Mouse (Mus musculus) right cerebral cortex, postnatal 14 days (tissue): ENCODE results near the gene Pnkd.

Experiments used
- DNase-seq: peaks from one replicate; pipeline ENCODE4 v3.0.0; 2022

Pnkd gene

DNA sequence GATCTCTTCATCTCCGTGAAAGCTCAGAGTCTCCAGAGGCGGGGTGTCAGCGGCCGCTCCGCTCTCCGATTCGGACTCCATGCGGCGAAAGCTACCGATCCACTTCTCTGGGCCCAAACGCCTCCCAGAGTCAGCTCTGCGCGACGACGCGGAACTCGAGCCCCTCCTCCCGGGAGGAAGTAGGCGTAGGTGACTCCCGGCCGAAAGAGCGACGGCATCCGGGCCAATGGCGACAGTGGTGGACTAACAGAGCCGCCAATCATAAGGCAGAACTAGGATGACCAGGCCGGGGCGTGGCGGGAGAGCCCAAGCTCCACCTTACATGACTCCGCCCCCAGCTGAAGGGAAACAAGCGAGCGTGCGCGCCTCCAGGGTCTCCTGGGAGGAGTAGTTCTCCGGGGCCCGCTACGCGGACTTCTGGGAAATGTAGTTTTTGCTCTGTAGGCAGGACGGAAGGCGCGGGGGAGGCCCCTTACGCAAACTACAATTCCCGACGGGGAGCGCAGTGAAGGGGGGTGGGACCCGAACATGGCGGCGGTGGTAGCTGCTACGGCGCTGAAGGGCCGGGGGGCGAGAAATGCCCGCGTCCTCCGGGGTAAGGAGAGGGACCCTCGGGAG is at the start of gene Pnkd, which contains the start of gene Aamp:
TSS of gene Pnkd (plus strand) at position 388 of the 618 bp plus-strand sequence.
TSS of gene Aamp (minus strand) at position 196 of the 618 bp plus-strand sequence.
- peak; percentile 99 for DNase-seq

DNA sequence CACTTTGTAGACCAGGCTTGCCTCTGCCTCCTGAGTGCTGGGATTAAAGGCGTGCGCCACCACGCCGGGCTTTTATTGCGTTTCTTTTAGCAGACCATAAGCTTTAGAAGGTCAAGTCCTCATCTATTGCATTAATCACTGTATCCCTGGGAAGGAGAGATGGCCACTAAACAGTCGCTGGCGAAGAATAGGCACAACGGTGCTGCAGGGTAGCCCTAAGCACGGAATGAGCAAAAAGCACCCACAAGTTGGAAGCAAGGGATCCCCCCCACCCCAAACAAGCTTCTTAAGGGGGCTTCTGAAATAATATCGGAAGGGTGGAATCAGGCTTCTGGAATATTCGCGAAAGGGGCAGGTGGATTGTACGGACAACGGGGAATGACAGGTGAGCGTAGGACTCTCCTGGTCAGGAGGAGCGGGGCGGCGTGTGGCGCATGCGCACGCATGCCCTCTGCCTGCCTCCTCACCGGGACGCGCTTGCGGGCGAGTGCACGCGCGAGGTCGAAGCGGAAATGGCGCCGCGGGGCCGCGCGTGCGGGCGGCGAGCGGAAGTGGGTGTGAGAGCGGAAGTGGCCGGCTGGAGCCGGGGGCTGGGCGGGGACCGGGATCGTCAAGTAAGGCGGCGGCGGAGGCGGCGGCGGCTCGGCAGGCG is 48.7 kb upstream of the Pnkd start, which contains the start of gene Arpc2:
TSS of gene Arpc2 (plus strand) at position 147 of the 652 bp plus-strand sequence.
- DNase-seq: peak; percentile 96

DNA sequence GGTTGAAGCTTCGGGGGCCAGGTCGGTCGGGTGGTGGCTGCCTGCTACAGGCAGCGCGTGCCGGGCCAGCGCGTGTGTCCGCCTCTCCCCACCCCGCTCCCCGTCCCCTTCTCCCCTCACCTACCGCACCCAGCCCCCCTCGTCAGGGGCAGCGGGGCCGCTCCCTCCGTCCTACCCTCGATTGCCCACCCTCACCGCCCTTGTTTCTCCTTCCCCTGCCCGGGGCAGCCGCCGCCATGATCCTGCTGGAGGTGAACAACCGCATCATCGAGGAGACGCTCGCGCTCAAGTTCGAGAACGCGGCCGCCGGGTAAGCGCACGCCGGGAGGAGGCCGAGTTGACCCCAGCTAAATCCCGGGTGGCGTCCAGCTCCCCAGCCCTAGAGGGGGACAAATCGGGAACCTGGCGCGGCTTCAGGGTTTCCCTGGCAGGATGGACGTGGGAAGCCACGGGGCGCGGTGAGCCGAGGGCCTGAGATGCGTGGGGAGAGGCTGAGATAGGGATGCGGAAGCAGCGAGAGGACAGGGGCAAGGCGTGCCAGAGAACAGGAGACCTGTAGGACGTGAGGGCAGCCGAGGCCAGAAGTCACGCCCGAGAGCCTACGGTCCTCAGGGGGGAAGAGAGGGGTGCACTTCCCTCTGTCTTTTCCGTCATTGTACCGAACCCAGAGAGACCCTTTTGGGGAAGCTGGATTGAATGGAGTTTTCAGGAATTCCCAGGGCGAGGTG is 48.0 kb upstream of the Pnkd start:
- no peak for DNase-seq

DNA sequence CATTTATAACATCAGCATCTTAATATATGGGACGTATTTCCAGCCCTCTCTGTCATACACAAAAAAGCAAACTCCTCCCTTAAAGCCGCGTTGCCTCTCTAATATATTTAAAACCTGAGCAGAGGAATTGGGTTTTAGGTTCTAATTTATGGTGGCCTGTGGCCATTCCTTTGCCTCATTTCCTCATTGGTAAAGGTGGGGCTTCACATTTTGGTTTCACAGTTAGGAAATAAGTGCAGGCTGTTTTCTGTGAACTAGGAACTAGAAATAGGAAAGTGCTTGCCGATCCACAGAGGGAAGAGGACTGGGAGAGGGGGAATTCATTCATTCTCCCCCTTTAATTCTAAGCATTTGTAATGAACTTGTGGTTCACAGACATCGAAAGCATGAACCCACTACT is 47.1 kb upstream of the Pnkd start:
- DNase-seq: no peak

DNA sequence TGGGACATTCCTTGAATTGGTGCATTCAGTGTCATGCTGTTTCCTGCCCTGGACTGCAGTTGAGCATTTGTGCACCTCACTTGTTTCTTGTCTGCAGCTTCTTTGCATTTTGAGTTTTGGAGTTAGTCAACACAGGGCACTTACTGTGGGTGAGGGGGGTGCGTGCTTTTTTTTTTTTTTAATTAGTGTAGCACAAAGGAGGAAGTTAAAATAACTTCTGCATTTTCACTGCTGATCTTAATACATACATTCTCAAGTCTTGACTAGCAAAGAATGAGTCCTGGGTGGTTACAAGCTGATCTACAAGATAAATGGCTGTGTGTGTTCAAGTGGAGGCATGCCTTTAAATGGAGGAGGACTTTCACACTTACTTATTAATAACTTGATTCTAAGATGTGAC is 46.6 kb upstream of the Pnkd start:
- DNase-seq: no peak

DNA sequence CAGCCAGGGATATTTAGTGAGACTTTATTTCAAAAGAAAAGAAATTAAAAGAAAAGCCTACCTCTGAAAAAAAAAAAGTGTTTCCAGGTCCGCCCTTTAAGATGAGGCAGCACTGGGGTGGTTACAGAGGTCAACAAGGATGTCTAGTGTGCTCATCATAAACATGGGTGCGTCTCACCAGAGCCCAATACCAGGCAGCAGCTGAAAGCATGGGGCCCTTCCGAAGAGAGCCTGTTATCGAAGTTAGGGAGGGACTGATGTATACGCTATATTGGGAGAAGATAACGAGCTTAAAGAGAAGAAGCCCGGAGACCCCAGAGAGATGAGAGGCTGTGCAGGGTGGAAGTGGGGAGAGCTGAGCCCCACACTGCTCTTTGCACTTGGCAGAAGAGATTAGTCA is 45.6 kb upstream of the Pnkd start:
- no peak for DNase-seq

DNA sequence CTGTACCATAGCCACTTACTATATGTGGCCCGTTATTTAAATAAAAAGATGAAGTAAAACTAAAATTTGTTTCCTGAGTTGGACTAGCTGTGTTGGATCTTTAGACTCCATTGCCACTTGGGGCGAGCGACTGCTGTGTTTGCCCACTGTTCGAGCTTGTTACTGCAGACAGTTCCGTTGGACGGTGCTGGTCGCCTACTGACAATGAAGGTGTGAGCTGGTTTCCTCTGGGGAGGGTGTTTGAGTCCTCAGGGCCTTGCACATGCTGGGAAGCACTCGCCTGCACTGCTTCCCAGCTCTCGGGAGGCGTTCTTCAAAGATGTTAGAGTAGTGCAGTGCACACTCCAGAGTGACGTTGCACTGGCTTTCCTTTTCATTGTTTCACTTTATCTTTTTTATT is 45.1 kb upstream of the Pnkd start:
- peak; percentile 21 for DNase-seq

DNA sequence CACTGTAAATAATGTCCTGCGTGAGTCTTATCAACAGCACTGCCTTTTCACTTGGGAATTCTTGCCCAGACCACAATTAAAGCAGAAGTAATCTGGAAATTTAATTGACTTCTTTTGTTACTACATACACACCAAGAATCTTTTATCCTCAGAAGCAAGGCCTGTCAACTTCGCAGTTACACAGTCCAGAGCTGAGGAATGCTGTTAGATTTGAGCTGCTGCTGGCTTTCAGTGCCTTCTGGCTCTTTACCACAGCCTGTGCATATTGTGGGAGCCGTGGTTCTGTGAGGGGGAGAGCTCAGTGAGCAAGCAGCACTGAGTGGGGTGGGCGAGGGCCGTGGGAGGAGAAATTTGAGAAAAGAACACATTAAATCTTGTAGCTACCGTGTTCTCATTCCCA is 44.4 kb upstream of the Pnkd start:
- peak; percentile 54 for DNase-seq

DNA sequence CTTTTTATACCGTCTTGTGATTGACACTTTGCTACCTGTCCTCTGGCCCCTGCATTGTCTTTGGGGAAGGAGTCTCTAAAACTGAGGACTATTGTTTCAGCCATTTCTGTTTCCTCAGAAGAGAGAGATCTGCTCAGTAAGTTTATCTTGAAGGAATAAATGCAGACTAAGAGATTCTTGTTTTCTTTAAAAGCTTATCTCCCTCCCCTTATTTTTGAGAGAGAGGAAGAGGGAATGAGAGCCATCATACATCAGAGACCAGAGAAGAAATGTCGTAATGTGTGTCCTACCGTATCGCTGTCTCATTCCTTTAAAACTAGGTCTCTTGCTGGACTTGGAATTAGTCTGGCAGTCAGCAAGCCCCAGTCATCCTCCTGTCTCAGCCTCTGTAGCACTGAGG is 43.9 kb upstream of the Pnkd start:
- DNase-seq: no peak

DNA sequence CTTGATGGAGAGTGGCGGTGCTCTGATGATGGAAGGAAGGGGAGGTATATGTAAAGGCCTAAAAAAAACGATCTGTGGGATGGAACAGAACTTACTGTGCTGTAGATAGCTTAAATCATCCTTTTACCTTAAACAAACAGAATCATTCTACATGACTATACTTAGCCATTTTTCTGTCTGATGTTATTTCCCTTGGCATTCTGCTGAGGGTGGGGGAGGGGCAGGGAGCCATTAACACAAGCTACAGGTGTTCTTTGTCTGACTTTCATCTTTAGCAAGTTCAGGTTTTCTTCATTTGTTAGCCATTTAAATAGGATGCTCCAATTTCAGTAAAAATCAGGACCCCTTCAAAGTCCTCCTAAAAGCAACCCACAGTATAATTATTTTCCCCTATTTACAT is 39.2 kb upstream of the Pnkd start:
- no peak for DNase-seq

DNA sequence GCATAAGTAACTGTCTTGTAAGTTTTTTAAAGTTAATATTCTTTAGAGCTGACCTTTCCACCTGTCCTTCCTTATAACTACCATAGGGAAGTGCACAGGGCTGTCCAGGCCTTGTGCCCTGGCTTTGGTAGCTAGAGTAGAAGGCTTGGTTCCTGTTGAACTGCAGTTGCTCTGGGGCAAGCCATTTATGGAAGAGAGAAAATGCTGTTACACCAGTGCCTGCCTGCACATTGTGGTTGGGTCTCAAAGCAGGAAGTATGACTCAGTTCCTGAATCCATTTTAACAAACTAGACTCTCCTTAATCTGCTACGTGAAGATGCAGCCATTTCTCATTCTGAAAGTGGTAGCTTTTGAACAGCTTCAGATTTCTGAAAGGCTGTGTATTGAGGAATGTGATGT is 35.9 kb upstream of the Pnkd start:
- DNase-seq: no peak

DNA sequence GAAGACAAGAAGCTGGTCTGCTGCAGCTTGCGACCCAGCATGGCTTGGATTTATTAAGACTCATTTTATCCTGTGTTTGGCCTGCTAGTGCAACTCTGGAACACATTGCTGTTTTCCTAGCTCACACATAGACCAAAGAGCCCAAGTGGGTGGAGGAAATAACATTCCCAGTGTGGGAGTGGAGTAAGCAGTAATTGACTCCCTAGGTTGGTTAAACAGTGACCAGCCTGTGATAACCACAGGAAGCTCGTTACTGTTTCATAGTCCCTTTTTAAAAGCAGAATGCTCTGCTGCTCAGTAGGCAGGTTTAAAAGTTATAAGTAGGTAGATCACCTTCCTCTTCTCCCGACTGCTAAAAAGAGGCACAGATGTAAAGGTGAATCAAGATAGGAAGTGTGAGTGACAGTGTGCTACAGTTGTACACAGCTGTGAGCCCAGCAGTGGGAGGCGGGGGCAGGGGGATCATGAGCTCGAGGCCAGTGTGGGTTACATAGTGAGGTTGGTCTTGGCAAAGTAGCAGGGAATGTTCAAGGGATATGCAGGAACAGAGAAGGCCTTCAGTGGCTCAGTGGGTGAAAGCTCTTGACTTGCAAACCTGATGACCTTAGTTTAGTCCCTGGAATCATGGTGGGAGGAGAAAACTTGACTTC is 35.3 kb upstream of the Pnkd start:
- DNase-seq: no peak

DNA sequence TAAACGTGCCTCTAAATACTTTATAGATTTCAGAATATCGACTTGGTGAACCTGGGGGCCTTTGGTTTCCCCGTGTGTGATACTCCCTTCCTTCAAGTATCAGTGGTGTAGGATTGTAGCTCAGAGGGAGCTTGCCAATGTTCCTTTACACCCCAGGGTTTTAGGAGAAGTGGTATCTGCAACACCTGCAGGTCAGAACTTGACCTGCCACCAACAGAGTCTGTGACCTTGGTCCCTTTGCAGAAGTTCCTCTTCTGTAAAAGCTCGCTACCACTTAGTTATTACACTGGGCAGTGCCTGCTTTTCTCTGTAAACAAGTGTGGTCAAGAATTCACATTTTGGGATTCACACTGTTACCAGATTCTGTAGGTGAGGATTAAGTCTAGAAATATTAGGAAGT is 34.6 kb upstream of the Pnkd start:
- DNase-seq: no peak

DNA sequence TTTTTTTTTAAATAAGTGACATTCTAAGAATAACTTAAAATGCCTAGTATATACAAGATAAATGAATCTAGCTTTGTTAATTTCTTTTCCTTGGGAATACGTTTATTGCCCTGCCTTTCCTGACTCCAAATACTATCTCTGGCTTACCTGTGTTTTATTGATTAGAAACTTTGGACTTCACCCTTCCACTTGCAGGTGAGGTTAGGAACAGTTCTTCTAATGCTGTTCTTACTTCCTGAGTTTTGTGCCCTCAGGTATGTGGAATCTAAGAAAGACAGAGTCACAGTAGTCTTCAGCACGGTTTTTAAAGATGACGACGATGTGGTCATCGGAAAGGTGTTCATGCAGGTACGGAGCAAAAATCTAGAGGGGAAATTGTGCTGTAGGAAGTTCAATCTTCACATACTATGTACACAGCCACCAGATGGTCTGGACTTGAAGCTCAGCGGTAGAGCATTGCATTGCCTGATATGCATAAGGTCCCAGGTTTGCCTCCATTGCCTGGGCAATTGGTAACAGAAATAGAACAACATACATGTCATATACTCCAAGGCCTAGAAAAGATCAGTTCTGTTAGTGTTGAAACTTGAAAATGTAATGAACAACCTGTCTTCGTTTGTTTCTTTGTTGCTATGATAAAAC is 28.9 kb upstream of the Pnkd start:
- DNase-seq: no peak

DNA sequence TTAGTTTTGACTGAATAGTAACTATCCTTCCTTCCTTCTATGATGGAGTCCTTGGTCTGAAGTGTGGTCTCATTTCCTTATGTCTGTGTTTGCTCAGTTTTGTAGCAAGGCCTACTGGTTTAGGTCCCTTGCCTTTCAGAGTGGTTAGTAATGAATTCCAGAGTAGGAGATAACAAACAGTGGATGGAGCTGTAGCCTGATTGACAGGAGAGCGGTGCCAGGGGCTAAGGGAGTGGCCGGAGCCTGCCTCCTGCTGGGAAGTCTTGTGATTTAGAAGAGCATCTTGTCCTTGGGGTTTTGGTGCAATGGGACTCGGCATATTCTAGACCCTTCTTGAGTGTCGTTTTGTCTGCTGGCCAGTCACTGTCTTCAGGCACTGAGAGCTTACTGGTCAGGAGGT is 27.9 kb upstream of the Pnkd start:
- no peak for DNase-seq

DNA sequence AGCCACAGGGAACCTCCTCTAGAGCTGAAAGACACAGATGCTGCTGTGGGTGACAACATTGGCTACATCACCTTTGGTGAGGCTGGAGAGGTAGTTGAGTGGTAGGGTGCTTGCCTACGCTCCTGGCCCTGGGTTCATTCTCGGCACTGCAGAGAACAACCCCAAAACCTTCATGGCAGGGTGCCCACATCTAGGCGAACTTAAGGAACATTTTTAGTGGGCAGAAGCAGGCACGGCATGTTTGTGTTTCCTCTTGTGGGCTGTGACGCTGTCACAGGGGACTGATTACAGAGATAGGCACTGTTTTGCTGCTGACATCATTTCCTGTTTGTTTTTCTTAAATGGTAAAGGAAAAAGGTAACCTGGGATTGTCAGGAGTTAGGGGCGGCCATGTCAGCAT is 22.2 kb upstream of the Pnkd start:
- DNase-seq: no peak

DNA sequence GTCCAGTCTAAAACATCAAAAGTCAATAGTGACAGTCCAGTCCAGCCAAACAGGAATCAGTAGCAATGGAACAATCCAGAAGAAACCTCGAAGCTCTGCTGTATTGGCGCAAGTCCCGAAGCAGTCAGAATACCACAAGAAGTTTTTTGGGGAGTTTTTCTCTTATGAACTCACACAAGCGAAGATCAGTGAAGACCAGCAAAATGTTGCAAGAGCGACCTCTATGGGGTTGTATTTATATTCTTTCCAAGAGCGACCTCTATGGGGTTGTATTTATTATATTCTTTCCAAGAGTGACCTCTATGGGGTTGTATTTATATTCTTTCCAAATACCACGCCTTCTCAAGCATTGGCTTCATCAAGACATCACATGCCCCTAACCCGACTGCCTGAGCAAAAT is 16.0 kb upstream of the Pnkd start:
- no peak for DNase-seq

DNA sequence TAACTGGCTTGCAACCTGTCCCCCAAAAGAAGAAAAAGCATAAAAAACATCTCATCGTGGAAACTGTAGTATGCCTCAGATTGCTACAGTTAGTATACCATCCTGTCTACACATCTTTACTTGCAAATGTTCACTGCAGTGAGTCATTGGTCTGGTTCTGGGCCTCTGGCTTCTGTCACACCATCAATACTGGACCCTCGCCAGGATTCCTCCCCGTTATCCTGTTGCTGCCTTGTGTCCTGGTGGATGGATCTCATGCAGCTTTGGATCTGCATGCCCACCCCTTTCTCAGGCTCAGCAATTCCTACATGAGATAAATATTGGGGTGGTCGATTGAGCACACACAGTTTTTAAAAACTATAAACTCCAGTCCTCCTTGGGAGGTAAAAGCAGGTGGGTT is 13.1 kb upstream of the Pnkd start:
- DNase-seq: no peak

DNA sequence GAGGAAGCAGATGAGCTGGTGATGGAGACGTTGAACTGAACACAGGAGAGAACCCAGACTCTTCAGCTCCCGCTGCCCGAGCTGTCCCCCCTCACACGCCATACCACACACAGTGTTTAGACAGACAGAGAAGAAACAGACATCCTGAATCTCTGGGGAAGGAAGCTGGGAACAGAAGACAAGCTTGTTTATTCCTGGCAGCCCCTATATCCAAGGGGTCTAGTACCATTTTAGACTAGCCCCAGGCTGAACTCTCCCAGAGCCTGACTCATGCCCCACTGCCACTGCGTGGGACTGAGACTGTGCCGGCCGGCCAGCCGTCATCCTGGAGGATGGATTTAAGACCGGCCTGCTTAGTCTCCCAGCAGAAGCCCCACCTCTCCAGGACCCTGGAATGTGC is 9.7 kb upstream of the Pnkd start:
- DNase-seq: no peak

DNA sequence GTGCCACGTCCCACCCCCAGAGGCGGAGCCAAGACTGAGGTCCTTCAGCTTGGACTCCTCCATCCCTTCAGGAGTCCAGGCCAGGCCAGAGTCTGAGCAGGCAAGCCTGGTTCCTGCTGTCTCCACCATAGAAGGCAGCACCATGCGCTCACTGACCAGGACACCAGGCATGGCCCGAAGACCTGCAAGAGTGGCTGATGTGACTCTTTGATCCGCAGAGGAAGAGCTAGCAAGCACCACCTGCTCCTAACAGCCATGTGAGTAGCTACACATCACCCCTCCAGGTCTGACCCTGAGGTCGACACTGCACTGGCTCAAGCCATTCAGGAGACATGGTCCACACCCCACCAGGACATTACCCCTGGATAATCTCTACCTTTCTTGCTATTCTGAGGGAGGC is 7.7 kb upstream of the Pnkd start:
- DNase-seq: peak; percentile 3

DNA sequence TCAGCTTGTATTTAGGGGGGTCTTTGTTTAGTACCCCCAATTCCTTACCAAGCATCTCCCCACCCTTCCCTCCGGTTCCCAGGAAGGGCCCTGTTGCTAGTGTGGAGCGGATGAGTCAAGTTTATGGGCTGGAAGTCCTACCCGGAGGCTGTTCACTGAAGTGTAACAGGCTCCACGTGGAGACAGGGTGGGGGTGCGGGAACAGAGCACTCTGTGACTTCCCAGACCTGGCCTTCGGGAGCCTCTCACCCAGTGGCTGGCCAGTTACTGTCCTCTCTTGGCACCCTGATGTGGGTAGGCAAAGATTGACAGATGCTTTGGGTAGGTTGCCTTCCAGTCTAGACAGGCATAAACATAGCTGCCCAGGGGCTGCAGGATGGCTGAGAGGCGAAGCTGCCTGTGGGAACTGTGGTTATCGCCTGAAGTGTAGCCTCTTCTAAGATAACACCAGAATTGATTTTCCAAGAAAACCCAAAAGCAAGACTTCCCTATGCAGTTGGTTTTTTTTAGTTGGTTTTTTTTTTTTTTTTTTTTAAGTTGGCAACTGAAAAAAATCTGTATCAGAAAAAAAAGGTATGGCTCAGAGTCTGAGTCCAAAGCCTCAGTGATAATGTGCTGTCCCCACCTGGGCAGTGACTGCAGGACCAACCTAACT is 6.7 kb upstream of the Pnkd start:
- DNase-seq: peak; percentile 4

DNA sequence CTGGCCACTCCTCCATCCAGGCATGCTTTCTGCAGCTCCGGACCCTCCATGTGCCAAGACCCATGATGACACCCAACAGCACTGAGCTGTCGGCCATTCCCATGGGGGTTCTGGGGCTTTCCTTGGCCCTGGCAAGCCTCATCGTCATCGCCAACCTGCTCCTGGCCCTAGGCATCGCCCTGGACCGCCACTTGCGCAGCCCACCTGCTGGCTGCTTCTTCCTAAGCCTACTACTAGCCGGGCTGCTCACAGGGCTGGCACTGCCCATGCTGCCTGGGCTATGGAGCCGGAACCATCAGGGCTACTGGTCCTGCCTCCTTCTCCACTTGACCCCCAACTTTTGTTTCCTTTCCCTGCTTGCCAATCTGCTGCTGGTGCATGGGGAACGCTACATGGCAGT is 6.2 kb upstream of the Pnkd start, which contains the start of gene Gpbar1:
TSS of gene Gpbar1 (plus strand) at position 13 of the 400 bp plus-strand sequence.
- DNase-seq: no peak

DNA sequence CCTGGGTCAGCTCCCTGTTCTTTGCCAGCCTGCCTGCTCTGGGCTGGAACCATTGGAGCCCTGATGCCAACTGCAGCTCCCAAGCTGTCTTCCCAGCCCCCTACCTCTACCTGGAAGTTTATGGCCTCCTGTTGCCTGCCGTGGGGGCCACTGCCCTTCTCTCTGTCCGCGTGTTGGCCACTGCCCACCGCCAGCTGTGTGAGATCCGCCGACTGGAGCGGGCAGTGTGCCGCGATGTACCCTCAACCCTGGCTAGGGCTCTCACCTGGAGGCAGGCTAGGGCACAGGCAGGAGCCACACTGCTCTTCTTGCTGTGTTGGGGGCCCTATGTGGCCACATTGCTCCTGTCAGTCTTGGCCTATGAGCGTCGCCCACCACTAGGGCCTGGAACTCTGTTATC is 5.7 kb upstream of the Pnkd start:
- DNase-seq: no peak
